In genomic region chr5:142841372-142842136, GRCm38 (mm10) we compare ENCODE assay signal across 9 mouse cellular contexts. TPM values are rescaled to one million over a fixed set of nuclear protein-coding genes. Genes with fewer than 3 reads are reported as not detected.
A peak's percentile ranks its signal among the peaks of the same experiment; 100 is the strongest.
DNase-seq lines count a peak whose midpoint lies in the region; ATAC-seq lines count a peak whose summit lies in the region.
"Had no signal": no experiment of that assay in that cellular context is flagged by ENCODE, and none has a peak within 500 bp of the region (broad histone marks: within the 10 kb centered on the region; RNA-seq: fewer than 3 reads in every experiment).

No protein-coding gene starts in this region.

- H3K4me2 ChIP-seq in hindbrain, embryonic 16.5 days (ENCODE audit: low read length): no peak overlapping the region
- no peak overlapping the region for H3K4me2 ChIP-seq in hindbrain, embryonic 14.5 days (replicated peaks)
- H3K4me2 ChIP-seq in heart, embryonic 13.5 days: no peak overlapping the region
- H3K4me2 ChIP-seq in lung, embryonic 16.5 days (ENCODE audit: low read depth, low read length): no peak overlapping the region
- H3K4me2 ChIP-seq: liver, embryonic 13.5 days had no signal

- peak overlapping the region; percentile 51; the same call in 1 of the 2 replicates for H3K27ac ChIP-seq in hindbrain, embryonic 16.5 days (ENCODE audit: low read depth, low read length)
- no peak overlapping the region for H3K27ac ChIP-seq in hindbrain, embryonic 14.5 days
- no peak overlapping the region for H3K27ac ChIP-seq in heart, embryonic 13.5 days (replicated peaks)
- H3K27ac ChIP-seq in lung, embryonic 16.5 days (ENCODE audit: low read length): peak overlapping the region; percentile 65
- H3K27ac ChIP-seq: liver, embryonic 13.5 days had no signal

- ATAC-seq in hindbrain, embryonic 16.5 days: peak; percentile 56; the same call in 1 of the 2 replicates
- no peak for ATAC-seq in hindbrain, embryonic 14.5 days (ENCODE audit: low FRiP score)
- no peak for ATAC-seq in heart, embryonic 13.5 days (ENCODE audit: extremely low read depth, insufficient number of reproducible peaks, low FRiP score, low TSS enrichment)
- peak; percentile 82 for ATAC-seq in lung, embryonic 16.5 days (ENCODE audit: low read depth)
- no peak for ATAC-seq in activated CD4-positive, CD25-positive, alpha-beta regulatory T cell, adult 4 months

- no peaks in the 10 kb centered on the region for H3K27me3 ChIP-seq in hindbrain, embryonic 16.5 days (replicated peaks; ENCODE audit: control insufficient read depth, insufficient read depth, low read length)
- no peaks in the 10 kb centered on the region for H3K27me3 ChIP-seq in hindbrain, embryonic 14.5 days (ENCODE audit: control insufficient read depth, insufficient read depth, low read length)
- H3K27me3 ChIP-seq in heart, embryonic 13.5 days (replicated peaks): no peaks in the 10 kb centered on the region
- H3K27me3 ChIP-seq in lung, embryonic 16.5 days (ENCODE audit: control insufficient read depth, insufficient read depth, low read depth, low read length): no peaks in the 10 kb centered on the region
- H3K27me3 ChIP-seq: liver, embryonic 13.5 days had no signal

- no peaks in the 10 kb centered on the region for H3K36me3 ChIP-seq in hindbrain, embryonic 16.5 days (ENCODE audit: control insufficient read depth, insufficient read depth, low read length)
- no peaks in the 10 kb centered on the region for H3K36me3 ChIP-seq in hindbrain, embryonic 14.5 days (replicated peaks; ENCODE audit: control insufficient read depth, insufficient read depth)
- H3K36me3 ChIP-seq in heart, embryonic 13.5 days: no peaks in the 10 kb centered on the region
- H3K36me3 ChIP-seq in lung, embryonic 16.5 days (ENCODE audit: control insufficient read depth, insufficient read depth, low read length): no peaks in the 10 kb centered on the region
- H3K36me3 ChIP-seq: liver, embryonic 13.5 days had no signal

- no peak for DNase-seq in hindbrain, embryonic 14.5 days (ENCODE audit: low spot score)
- DNase-seq in adrenal gland, postnatal 10 days: peak; percentile 62
- no peak for DNase-seq in right cerebral cortex, postnatal 25 days
- no peak for DNase-seq in layer of hippocampus, adult 11-12 months (ENCODE audit: low spot score)
- DNase-seq: liver, embryonic 13.5 days had no signal

- no peak overlapping the region for H3K4me3 ChIP-seq in hindbrain, embryonic 16.5 days (ENCODE audit: low read length)
- no peak overlapping the region for H3K4me3 ChIP-seq in hindbrain, embryonic 14.5 days (replicated peaks; ENCODE audit: low read length)
- H3K4me3 ChIP-seq in heart, embryonic 13.5 days: no peak overlapping the region
- no peak overlapping the region for H3K4me3 ChIP-seq in lung, embryonic 16.5 days (ENCODE audit: low read length)
- H3K4me3 ChIP-seq: liver, embryonic 13.5 days had no signal

- no peaks in the 10 kb centered on the region for H3K4me1 ChIP-seq in hindbrain, embryonic 16.5 days (ENCODE audit: control insufficient read depth, insufficient read depth, low read depth, low read length)
- no peaks in the 10 kb centered on the region for H3K4me1 ChIP-seq in hindbrain, embryonic 14.5 days (replicated peaks; ENCODE audit: control insufficient read depth, insufficient read depth, low read length)
- peaks cover 11% of the 10 kb centered on the region for H3K4me1 ChIP-seq in heart, embryonic 13.5 days
- peaks cover 9% of the 10 kb centered on the region; the same call in 1 of the 2 replicates for H3K4me1 ChIP-seq in lung, embryonic 16.5 days (replicated peaks; ENCODE audit: control insufficient read depth, insufficient read depth, low read length)
- H3K4me1 ChIP-seq: liver, embryonic 13.5 days had no signal

- H3K9ac ChIP-seq in hindbrain, embryonic 16.5 days (ENCODE audit: low read depth, low read length): no peak overlapping the region
- H3K9ac ChIP-seq in hindbrain, embryonic 14.5 days: no peak overlapping the region
- H3K9ac ChIP-seq in heart, embryonic 13.5 days: peak overlapping the region; percentile 45
- no peak overlapping the region for H3K9ac ChIP-seq in lung, embryonic 16.5 days (ENCODE audit: low read length)
- H3K9ac ChIP-seq: liver, embryonic 13.5 days had no signal

- WGBS in hindbrain, embryonic 16.5 days: 66% methylated on average over 8 of the region's 8 CpGs
- 66% methylated on average over 8 of the region's 8 CpGs for WGBS in hindbrain, embryonic 14.5 days
- WGBS in heart, embryonic 13.5 days: 60% methylated on average over 8 of the region's 8 CpGs
- WGBS in lung, embryonic 16.5 days: 56% methylated on average over 8 of the region's 8 CpGs

- no peaks in the 10 kb centered on the region for H3K9me3 ChIP-seq in hindbrain, embryonic 16.5 days (ENCODE audit: control insufficient read depth, low read length)
- no peaks in the 10 kb centered on the region for H3K9me3 ChIP-seq in hindbrain, embryonic 14.5 days (ENCODE audit: control insufficient read depth, low read length)
- no peaks in the 10 kb centered on the region for H3K9me3 ChIP-seq in heart, embryonic 13.5 days
- no peaks in the 10 kb centered on the region for H3K9me3 ChIP-seq in lung, embryonic 16.5 days (ENCODE audit: control insufficient read depth, low read length)
- H3K9me3 ChIP-seq: liver, embryonic 13.5 days had no signal

RNA-seq across cellular contexts. Expression of gene Tnrc18, which starts 24.1 kb away (rescaled TPM):
- polyA plus RNA-seq in hindbrain, embryonic 16.5 days (2015; fragmentation: Nextera tagmentation; extraction: Ambion mirVana): 19.7 and 23.8 TPM in 2 replicates
- 34.1 and 38.9 TPM in 2 replicates for polyA plus RNA-seq in hindbrain, embryonic 14.5 days (2014; fragmentation: Nextera tagmentation; extraction: Ambion mirVana)
- 10 to 100 TPM; 77.5 to 98.6 TPM for total RNA-seq in adrenal gland, postnatal 10 days (2021)
- 15.9 and 18.6 TPM in 2 replicates for polyA plus RNA-seq in heart, embryonic 13.5 days (2015; fragmentation: Nextera tagmentation; extraction: Ambion mirVana)
- 17.3 and 18.2 TPM in 2 replicates for polyA plus RNA-seq in lung, embryonic 16.5 days (2015; fragmentation: Nextera tagmentation; extraction: Ambion mirVana)
- 1 to 10 TPM; 4.1 to 4.3 TPM for polyA plus RNA-seq in activated CD4-positive, CD25-positive, alpha-beta regulatory T cell, adult 4 months (2017; shearing (Covaris generic))

RNA-seq across cellular contexts. Expression of gene Fbxl18, which starts 53.7 kb away (rescaled TPM):
- polyA plus RNA-seq in hindbrain, embryonic 16.5 days (2015; fragmentation: Nextera tagmentation; extraction: Ambion mirVana): 29.7 and 32.9 TPM in 2 replicates
- polyA plus RNA-seq in hindbrain, embryonic 14.5 days (2014; fragmentation: Nextera tagmentation; extraction: Ambion mirVana): 26.1 TPM in 2 replicates
- 10 to 100 TPM in 1 of 2 experiments, 1 to 10 TPM in 1; 9.4 to 12.7 TPM for total RNA-seq in adrenal gland, postnatal 10 days (2021)
- polyA plus RNA-seq in heart, embryonic 13.5 days (2015; fragmentation: Nextera tagmentation; extraction: Ambion mirVana): 8.7 and 9.5 TPM in 2 replicates
- 9.5 and 10.3 TPM in 2 replicates for polyA plus RNA-seq in lung, embryonic 16.5 days (2015; fragmentation: Nextera tagmentation; extraction: Ambion mirVana)
- polyA plus RNA-seq in activated CD4-positive, CD25-positive, alpha-beta regulatory T cell, adult 4 months (2017; shearing (Covaris generic)): 10 to 100 TPM in 1 of 2 experiments, 1 to 10 TPM in 1; 2.1 to 13.9 TPM

Comparison
In these comparisons a context has a peak if more than half of its experiments do, and no peak if none do; other contexts are left out.
1. ATAC-seq: peak in hindbrain, embryonic 16.5 days (single experiment) and lung, embryonic 16.5 days (single experiment); none in hindbrain, embryonic 14.5 days (single experiment), heart, embryonic 13.5 days (single experiment) and activated CD4-positive, CD25-positive, alpha-beta regulatory T cell, adult 4 months (single experiment).
2. H3K27ac ChIP-seq: peak in hindbrain, embryonic 16.5 days (single experiment) and lung, embryonic 16.5 days (single experiment); none in hindbrain, embryonic 14.5 days (single experiment) and heart, embryonic 13.5 days (single experiment).